Mouse (Mus musculus): ENCODE results near the gene Acss2.

DNA sequence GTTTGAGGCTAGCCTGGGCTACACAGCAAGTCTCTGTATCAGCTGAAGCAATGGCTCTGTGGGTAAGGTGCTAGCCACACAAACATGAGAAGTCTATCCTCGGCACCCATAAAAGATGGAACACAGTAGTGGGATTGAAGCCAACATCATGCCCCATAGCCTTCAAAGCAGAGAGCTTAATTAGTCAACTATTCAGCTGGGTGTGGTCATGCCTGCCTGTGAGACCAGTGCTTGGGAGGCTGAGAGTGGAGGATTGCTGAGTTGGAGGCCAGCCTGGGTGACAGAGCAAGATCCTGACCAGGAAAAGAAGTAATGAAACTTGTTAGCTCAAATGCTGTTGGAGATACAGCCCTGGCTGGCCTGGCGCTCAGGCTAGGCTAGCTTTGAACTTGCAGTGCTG lies 73.1 kb downstream of the Acss2 start:
- TF ChIP-seq CTCF (IDR thresholded peaks at IDR 0.05; ENCODE audit: borderline replicate concordance, extremely low read depth, insufficient read depth, insufficient read length): no peak
- no peak for TF ChIP-seq POLR2A (IDR thresholded peaks at IDR 0.05; ENCODE audit: borderline replicate concordance, extremely low read depth, insufficient read depth, insufficient read length, poor library complexity, severe bottlenecking)

Measured in brain, embryonic 14.5 days (tissue).